Mouse (Mus musculus) layer of hippocampus, postnatal 10 days (tissue): ENCODE results near the gene Nbeal2. TPM values are rescaled to one million over a fixed set of nuclear protein-coding genes. Genes with fewer than 3 reads are reported as not detected.

Source experiments
- DNase-seq, 2 experiments: peaks; one replicate each; pipeline ENCODE4 v3.0.0; 2021; ENCODE audit warnings: low spot score in 2 of 2
- total RNA-seq, 2 experiments: library from RNA; stranded (reverse); gene quantifications; 2 replicates each; pipeline ENCODE4 v1.2.3; 2021

The Nbeal2 gene
- total RNA-seq, 2 experiments from 2014 or later, result 9.1 to 9.8 TPM

DNA sequence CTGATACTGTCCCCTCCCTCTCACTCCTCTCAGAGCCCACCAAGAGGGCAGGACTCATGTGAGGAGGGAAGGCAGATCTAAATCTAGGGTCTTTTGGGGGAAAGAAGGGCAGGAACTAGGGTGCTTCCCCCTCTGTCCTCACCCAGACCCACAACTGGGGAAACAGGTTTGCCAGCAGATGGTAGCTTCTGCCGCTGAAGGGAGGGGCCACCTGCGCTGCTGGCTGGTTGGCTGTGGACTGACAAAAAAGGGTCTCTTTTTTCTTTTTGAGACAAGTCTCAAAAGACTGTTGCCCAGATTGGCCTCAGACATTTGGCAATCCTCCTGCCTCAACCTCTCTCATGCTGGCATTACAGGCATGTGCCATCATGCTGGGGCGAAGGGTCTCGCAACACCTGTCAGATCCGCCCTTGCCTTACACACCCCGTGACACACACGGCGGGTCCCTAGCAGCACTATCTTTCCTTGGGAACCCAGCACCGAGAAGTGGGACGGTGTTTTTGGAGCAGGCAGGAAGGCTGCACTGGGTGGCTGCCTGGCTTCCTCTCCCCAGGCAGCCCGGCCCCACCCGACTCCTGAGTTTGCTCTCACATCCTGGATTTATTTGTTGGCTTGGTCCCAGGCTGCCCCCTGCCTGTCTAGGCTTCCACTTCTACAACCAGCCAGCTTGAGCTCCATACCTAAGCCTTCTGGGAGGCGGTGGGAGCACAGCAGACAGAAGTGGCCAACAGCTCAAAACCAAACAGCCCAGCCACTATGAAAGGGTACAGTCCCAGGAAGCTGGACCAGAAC lies 1.8 kb downstream of the Nbeal2 start:
- no peak for DNase-seq

DNA sequence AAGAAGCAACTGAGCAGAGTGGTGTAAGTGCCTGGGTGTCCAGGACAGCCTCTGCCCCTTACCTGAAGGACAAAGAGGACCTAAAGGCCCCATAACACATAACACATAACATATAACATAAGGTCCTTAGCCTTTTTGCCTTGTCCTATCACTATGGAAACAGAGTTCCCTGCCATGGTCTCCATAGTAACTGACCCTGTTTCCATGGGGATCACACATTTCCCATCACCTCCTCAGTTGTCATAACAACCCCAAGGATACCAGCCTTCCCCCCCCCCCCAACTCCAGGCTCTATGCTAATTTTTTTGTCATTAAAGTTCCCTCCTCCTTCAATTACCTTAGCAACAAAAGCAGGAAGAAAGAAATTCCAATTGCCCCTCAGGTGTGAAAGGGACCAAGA lies 4.2 kb downstream of the Nbeal2 start:
- no peak for DNase-seq

DNA sequence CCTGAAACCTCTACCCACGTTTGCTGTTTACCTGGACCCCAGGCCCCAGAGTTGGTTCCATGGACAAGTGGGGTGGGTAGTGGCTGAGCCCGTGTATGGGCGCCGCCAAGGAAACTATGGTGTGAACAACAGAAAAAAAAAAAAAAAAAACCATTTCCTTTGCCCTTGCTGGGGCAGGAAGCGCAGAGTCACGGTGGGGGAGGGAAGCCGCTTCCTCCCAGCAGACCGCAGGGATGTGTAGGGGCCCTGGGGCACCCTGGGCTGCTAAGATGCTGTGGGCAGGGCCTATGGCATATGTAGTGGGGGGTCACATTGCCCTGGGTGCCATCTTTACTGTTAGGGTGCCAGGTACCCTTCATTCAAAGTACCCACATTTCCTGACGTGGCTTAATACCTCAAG lies 8.7 kb downstream of the Nbeal2 start:
- no peak for DNase-seq

GRCm38 (mm10) chr9:110644295-110644694 lies 9.7 kb downstream of the Nbeal2 start:
- no peak for DNase-seq

- no peak for DNase-seq
Observed at GRCm38 (mm10) chr9:110643787-110644186, 10.2 kb downstream of the Nbeal2 start.

- DNase-seq, result no peak
Observed at GRCm38 (mm10) chr9:110642812-110643524, 11.0 kb downstream of the Nbeal2 start.

DNA sequence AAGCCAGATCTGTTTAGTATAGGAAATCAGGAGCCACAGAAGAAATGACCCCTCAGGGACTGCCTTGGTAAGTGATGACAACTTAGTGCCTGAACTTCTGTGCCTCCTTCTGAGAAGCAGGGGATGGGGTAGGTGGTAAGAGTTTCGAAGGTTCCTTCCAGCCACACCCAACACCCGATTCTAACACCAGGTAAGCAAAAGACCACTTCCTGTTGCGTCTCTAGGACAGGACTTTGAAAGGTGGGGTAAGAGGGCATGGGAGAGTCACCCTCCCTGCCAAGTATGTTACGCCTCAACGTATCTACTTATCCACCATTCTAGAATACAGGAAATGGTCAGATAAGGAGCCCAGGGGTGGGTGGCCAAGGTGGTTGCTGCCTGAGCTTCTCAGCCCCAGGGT lies 13.0 kb downstream of the Nbeal2 start:
- DNase-seq, result no peak

GRCm38 (mm10) chr9:110638611-110639021 lies 15.3 kb downstream of the Nbeal2 start:
- no peak for DNase-seq

- peak; percentile 91 to 92 for DNase-seq
Observed at GRCm38 (mm10) chr9:110635225-110635624, 18.7 kb downstream of the Nbeal2 start.

DNA sequence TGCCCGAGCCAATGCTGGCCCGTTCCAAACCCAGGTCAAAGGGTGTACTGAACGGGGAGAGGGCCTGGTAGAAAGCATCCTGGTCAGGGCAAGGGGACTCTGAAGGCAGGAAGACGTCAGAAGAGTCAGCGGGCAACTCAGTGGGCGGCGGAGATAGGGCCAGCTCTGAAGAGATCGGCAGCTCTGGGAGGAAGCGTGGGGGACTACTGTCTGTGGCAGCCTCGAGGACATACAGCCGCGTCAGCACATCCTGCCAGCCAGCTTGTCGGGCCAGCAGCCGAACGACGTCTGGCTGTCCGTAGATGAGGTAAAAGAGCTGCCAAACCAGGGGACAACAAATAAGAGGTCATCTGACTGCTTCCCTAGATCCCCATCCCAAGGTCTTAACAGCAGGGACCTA lies 20.1 kb downstream of the Nbeal2 start:
- no peak for DNase-seq

GRCm38 (mm10) chr9:110632671-110633070 lies 21.3 kb downstream of the Nbeal2 start:
- no peak for DNase-seq

- DNase-seq, result no peak
Observed at GRCm38 (mm10) chr9:110631651-110632275, 22.2 kb downstream of the Nbeal2 start.

GRCm38 (mm10) chr9:110631191-110631590 lies 22.8 kb downstream of the Nbeal2 start:
- peak; percentile 66 to 78 for DNase-seq

GRCm38 (mm10) chr9:110630171-110630570 lies 23.8 kb downstream of the Nbeal2 start:
- DNase-seq, result no peak

DNA sequence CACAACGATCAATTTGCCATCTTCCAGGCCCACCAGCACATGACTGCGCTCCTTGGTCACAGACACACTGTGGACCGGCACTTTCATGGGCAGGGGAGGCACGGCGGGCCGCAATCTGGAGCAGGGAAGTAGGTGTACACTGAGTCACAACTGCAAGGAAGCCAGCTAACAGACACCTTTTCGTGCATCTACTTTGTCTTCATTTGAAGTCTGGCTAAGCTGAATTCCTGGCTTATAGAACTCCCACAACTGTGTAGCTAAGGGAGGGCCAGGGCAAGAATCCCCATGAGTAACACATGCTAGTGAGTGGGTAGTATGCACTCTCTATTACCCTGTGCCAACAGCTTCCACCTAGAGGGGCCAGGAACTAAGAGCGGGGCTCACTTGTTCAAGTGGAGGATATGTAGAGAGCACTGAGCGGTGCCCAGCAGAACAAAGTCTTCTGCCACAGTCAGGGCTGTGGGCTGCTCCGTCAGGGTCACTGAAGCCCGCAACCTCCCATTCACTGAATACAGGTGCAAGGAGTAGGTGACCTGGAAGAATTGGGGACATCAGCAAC lies 28.5 kb downstream of the Nbeal2 start:
- no peak for DNase-seq

GRCm38 (mm10) chr9:110624361-110625166 lies 29.4 kb downstream of the Nbeal2 start, which contains the start of gene Nradd:
TSS of gene Nradd (minus strand) at chr9:110624452.
- peak; percentile 79 to 87 for DNase-seq

DNA sequence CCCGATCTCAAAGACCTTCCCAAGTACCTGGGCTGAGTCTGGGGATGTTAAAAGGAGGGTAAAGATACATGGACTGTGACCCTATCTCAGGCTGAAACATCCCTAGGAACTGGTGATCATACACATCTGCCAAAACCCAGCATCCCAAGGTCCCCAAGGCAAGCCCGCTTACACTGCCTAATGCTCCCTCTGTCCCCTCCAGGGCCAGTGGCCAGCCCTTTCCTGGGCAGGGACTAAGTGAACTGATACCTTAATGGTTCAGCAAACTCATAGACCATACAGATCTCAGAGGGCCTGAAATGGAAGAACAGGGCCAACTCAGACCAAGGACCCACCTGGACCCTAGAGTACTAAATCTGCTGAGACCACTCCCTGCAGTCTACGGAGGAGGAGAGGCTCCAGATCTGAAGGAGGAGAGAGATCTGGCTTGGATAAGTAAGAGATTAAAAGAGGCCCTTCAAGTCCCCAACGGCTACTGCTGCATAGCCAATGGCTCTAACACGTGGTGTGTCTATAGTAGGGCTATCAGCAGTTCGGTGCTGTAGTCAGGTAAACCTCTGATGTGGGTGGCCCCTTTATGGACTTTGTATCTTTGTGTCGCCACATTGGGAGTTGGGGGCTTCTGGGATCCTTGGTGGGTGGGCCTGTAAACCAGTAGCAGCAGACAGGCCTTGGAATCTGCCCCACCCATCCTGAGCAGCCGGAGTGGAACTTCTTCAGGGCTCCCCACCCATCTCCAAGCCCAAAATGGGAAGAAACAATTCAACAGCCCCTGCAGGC lies 30.4 kb downstream of the Nbeal2 start:
- no peak for DNase-seq

DNA sequence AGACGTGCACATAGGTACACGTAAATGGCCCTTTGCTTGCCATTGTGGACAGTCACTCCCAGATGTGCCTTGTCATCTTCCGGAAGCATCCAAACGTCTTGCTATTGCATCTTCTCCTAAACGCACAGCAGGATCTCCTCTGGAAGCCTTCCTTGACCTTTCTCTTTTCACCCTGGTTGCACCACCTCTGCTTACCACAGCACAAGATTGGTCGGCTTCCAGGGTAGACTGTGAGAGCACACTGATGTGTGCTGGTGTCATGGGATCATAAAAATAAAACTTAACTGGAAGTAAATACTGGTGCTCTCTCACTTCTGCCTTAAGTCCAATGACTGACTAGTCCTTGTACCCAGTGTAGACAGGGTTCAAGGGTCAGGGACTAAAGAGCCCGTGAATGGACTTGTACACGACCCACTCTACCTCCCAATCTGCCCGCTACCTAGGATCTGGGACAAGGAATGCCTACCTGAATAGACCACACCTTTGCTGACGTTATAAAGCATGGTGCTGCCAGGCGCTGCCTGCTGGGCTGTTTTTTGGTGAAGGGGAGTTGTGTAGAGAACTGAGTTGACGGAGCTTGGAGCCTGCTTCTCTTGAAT lies 31.2 kb downstream of the Nbeal2 start:
- DNase-seq, result no peak

DNA sequence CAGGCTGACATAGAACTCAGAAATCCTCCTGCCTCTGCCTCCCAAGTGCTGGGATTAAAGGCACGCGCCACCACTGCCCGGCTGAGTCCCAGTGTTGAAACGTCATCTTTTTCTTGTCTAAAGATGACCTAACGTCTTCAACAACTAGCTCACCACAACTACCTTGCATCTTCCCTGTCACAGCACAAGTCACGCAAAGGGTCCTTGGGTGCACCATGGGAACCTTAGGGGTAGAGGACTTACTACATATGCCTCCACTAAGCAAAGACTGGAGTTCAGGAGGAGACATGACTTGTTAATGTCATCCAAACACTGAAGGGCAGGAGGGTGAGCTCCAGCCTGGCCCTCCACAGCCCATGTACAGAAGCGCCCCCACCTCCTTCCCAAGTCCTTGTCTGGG lies 33.3 kb downstream of the Nbeal2 start:
- no peak for DNase-seq

GRCm38 (mm10) chr9:110620180-110620579 lies 33.8 kb downstream of the Nbeal2 start:
- DNase-seq, result no peak
